Mouse (Mus musculus) liver, embryonic 15.5 days (tissue): ENCODE results near the gene Ntf5. TPM values are rescaled to one million over a fixed set of nuclear protein-coding genes. Genes with fewer than 3 reads are reported as not detected.

Source experiments
- ATAC-seq: fragments of 200-750 bp; cut with Nextera tagmentation; 2 replicates; pipeline ENCODE4 v1.8.0; 2017; ENCODE audit warnings: moderate number of reproducible peaks, mild to moderate bottlenecking, moderate library complexity; ENCODE audit not compliant: insufficient read depth
- H3K27ac ChIP-seq: fragments of 300-500 bp; sonication (generic); replicated peaks from 2 replicates; pipeline ENCODE4 v1.5.1; 2015; ENCODE audit warnings: mild to moderate bottlenecking, inconsistent platforms
- H3K27me3 ChIP-seq: fragments of 300-500 bp; sonication (generic); 2 replicates; pipeline ENCODE4 v1.6.1; 2015; ENCODE audit warnings: mild to moderate bottlenecking, inconsistent platforms
- H3K36me3 ChIP-seq: fragments of 300-500 bp; sonication (generic); replicated peaks from 2 replicates; pipeline ENCODE4 v1.6.1; 2015; ENCODE audit warnings: moderate library complexity, mild to moderate bottlenecking, inconsistent platforms
- H3K4me1 ChIP-seq: fragments of 300-500 bp; sonication (generic); replicated peaks from 2 replicates; pipeline ENCODE4 v1.6.1; 2015; ENCODE audit warnings: inconsistent platforms
- H3K4me2 ChIP-seq: fragments of 300-500 bp; sonication (generic); 2 replicates; pipeline ENCODE4 v1.6.1; 2015; ENCODE audit warnings: moderate library complexity, mild to moderate bottlenecking, inconsistent platforms
- H3K4me3 ChIP-seq: fragments of 300-500 bp; sonication (generic); replicated peaks from 2 replicates; pipeline ENCODE4 v1.5.1; 2015; ENCODE audit warnings: mild to moderate bottlenecking, inconsistent platforms
- H3K9ac ChIP-seq: fragments of 300-500 bp; sonication (generic); 2 replicates; pipeline ENCODE4 v1.6.1; 2015; ENCODE audit warnings: moderate library complexity, mild to moderate bottlenecking, inconsistent platforms
- H3K9me3 ChIP-seq: fragments of 300-500 bp; sonication (generic); replicated peaks from 2 replicates; pipeline ENCODE4 v1.6.1; 2016; ENCODE audit warnings: inconsistent platforms
- WGBS: fragments of 180-500 bp; shearing (Covaris S2); methylation state at CpG from one replicate; pipeline ENCODE4 v1.1.7; 2015; ENCODE audit warnings: mixed read lengths; ENCODE audit not compliant: insufficient replicate concordance; 5-methylcytosine and 5-hydroxymethylcytosine counted together
- microRNA-seq: library from miRNA; unstranded; fragments of <30 nt; microRNA quantifications from one replicate; pipeline ENCODE4, GENCODE M21; 2016
- polyA plus RNA-seq: library from polyadenylated mRNA; unstranded; fragments of >200 nt; fragmentation: Nextera tagmentation; extraction: Ambion mirVana; gene quantifications from 2 replicates; pipeline ENCODE4 v1.2.1, GENCODE M21; 2015

Ntf5 gene
- polyA plus RNA-seq, 1 experiment from 2014 or later = 0.22 TPM

GRCm38 (mm10) chr7:45465112-45465511, 51.6 kb downstream of the Ntf5 start:
- H3K27ac ChIP-seq = 0 out of 2 replicates have a peak overlapping the region, but pooled peaks have one; percentile 9
- peak overlapping the region; percentile 86; the same call in 1 of the 2 replicates for H3K4me3 ChIP-seq
- H3K9ac ChIP-seq = no peak overlapping the region
- peaks cover 58% of the 10 kb centered on the region for H3K4me1 ChIP-seq
- no peaks in the 10 kb centered on the region for H3K9me3 ChIP-seq
- 85% methylated on average over 12 of the region's 12 CpGs for WGBS
- H3K27me3 ChIP-seq = no peaks in the 10 kb centered on the region
- H3K36me3 ChIP-seq = peaks cover 42% of the 10 kb centered on the region
- peak overlapping the region; percentile 99 for H3K4me2 ChIP-seq
- ATAC-seq = no peak

- 72% methylated on average over 9 of the region's 9 CpGs for WGBS
- H3K36me3 ChIP-seq = peaks cover 42% of the 10 kb centered on the region
- H3K27me3 ChIP-seq = no peaks in the 10 kb centered on the region
- H3K9ac ChIP-seq = peak overlapping the region; percentile 92; the same call in 1 of the 2 replicates
- H3K4me3 ChIP-seq = peak overlapping the region; percentile 86
- no peaks in the 10 kb centered on the region for H3K9me3 ChIP-seq
- H3K4me2 ChIP-seq = peak overlapping the region; percentile 99
- H3K27ac ChIP-seq = peak overlapping the region; percentile 82; the same call in 1 of the 2 replicates
- ATAC-seq = no peak
- H3K4me1 ChIP-seq = peaks cover 56% of the 10 kb centered on the region
These were observed 52.1 kb downstream of the Ntf5 start for GRCm38 (mm10) chr7:45465549-45465948.

GRCm38 (mm10) chr7:45466283-45467089, 53.0 kb downstream of the Ntf5 start, which contains the start of gene Bax:
Gene Bax (minus strand): TSS chr7:45466898.
- Histone ChIP-seq H3K27me3 (no peaks in the 10 kb centered on the region), H3K4me1 (peaks cover 55% of the 10 kb centered on the region), H3K9ac (peak within 1 kb of the TSS; percentile 92), H3K9me3 (no peaks in the 10 kb centered on the region), H3K4me3 (peak within 1 kb of the TSS; percentile 86), H3K36me3 (peaks cover 41% of the 10 kb centered on the region), H3K27ac (peak within 1 kb of the TSS; percentile 82), H3K4me2 (peak within 1 kb of the TSS; percentile 99)
- under 1% methylated on average over 57 of the region's 58 CpGs for WGBS
- ATAC-seq = peak; percentile 73

Small RNA genes within 50 kb of the gene (microRNA-seq; reads per million reads assigned to microRNA genes)
- gene Gm22133 = 0.76 reads per million

Other genes with a start within 250 kb of the Ntf5 start
- gene Slc17a7, start 249.7 kb upstream of the Ntf5 start, polyA plus RNA-seq = not detected in 2 replicates
- gene Gfy, start 234.1 kb upstream of the Ntf5 start, polyA plus RNA-seq = not detected in 2 replicates
- gene Pth2, start 232.7 kb upstream of the Ntf5 start, polyA plus RNA-seq = not detected in 2 replicates
- 0.07 and 0.13 TPM in 2 replicates for gene Ccdc155, start 208.8 kb upstream of the Ntf5 start, polyA plus RNA-seq
- 2.0 and 2.4 TPM in 2 replicates for gene Dkkl1, start 201.5 kb upstream of the Ntf5 start, polyA plus RNA-seq
- gene Tead2, start 197.9 kb upstream of the Ntf5 start, polyA plus RNA-seq = 6.6 and 7.0 TPM in 2 replicates
- gene Cd37, start 174.6 kb upstream of the Ntf5 start, polyA plus RNA-seq = 15.1 and 16.7 TPM in 2 replicates
- gene Slc6a16, start 172.6 kb upstream of the Ntf5 start, polyA plus RNA-seq = not detected in 2 replicates
- not detected in 2 replicates for gene Slc6a21, start 136.2 kb upstream of the Ntf5 start, polyA plus RNA-seq
- 1.3 and 1.5 TPM in 2 replicates for gene Trpm4, start 79.9 kb upstream of the Ntf5 start, polyA plus RNA-seq
- 0.31 and 0.54 TPM in 2 replicates for gene Hrc, start 78.4 kb upstream of the Ntf5 start, polyA plus RNA-seq
- 0.09 and 0.14 TPM in 2 replicates for gene Ppfia3, start 46.7 kb upstream of the Ntf5 start, polyA plus RNA-seq
- not detected in 2 replicates for gene Lin7b, start 43.1 kb upstream of the Ntf5 start, polyA plus RNA-seq
- gene Snrnp70, start 18.0 kb upstream of the Ntf5 start, polyA plus RNA-seq = 77.8 and 86.3 TPM in 2 replicates
- not detected in 2 replicates for gene Kcna7, start 8.0 kb upstream of the Ntf5 start, polyA plus RNA-seq
- gene Lhb, start 7.1 kb downstream of the Ntf5 start, polyA plus RNA-seq = not detected in 2 replicates
- 6.8 and 7.7 TPM in 2 replicates for gene Gys1, start 21.1 kb downstream of the Ntf5 start, polyA plus RNA-seq
- 67.1 and 74.2 TPM in 2 replicates for gene Ruvbl2, start 24.4 kb downstream of the Ntf5 start, polyA plus RNA-seq
- gene Ftl1, start 46.2 kb downstream of the Ntf5 start, polyA plus RNA-seq = 6,104 and 6,562 TPM in 2 replicates
- gene Bax, start 53.2 kb downstream of the Ntf5 start, polyA plus RNA-seq = 70.3 and 71.4 TPM in 2 replicates
- 0.58 and 0.62 TPM in 2 replicates for gene Tulp2, start 68.2 kb downstream of the Ntf5 start, polyA plus RNA-seq
- not detected in 2 replicates for gene Gm45808, start 73.1 kb downstream of the Ntf5 start, polyA plus RNA-seq
- 2.4 and 2.5 TPM in 2 replicates for gene Dhdh, start 75.1 kb downstream of the Ntf5 start, polyA plus RNA-seq
- gene Nucb1, start 96.7 kb downstream of the Ntf5 start, polyA plus RNA-seq = 118 and 131 TPM in 2 replicates
- gene Ppp1r15a, start 112.6 kb downstream of the Ntf5 start, polyA plus RNA-seq = 280 and 325 TPM in 2 replicates
- gene Plekha4, start 112.6 kb downstream of the Ntf5 start, polyA plus RNA-seq = 0.66 and 0.75 TPM in 2 replicates
- 1.9 and 2.2 TPM in 2 replicates for gene Hsd17b14, start 141.2 kb downstream of the Ntf5 start, polyA plus RNA-seq
- gene Bcat2, start 156.5 kb downstream of the Ntf5 start, polyA plus RNA-seq = 46.3 and 48.5 TPM in 2 replicates
- gene Fgf21, start 201.8 kb downstream of the Ntf5 start, polyA plus RNA-seq = not detected in 2 replicates
- not detected in 2 replicates for gene Fut1, start 203.6 kb downstream of the Ntf5 start, polyA plus RNA-seq
- gene Izumo1, start 208.1 kb downstream of the Ntf5 start, polyA plus RNA-seq = 0.06 and 0.10 TPM in 2 replicates
- gene Rasip1, start 213.8 kb downstream of the Ntf5 start, polyA plus RNA-seq = 2.8 and 3.8 TPM in 2 replicates
- gene Mamstr, start 226.3 kb downstream of the Ntf5 start, polyA plus RNA-seq = 0.91 and 1.2 TPM in 2 replicates